Mouse (Mus musculus) skeletal muscle tissue, adult 2 months (tissue): ENCODE measurements around the gene Ints13.
"Not testable (repeated sequence)": the region's sequence is repeated elsewhere in the genome, so short reads cannot be mapped to it uniquely, and the experiment has no call there.

Experiments used
- DNase-seq: peaks from one replicate; pipeline ENCODE4 v3.0.0-alpha.2; 2012; ENCODE audit warnings: low read depth, low spot score

Gene Ints13

DNA sequence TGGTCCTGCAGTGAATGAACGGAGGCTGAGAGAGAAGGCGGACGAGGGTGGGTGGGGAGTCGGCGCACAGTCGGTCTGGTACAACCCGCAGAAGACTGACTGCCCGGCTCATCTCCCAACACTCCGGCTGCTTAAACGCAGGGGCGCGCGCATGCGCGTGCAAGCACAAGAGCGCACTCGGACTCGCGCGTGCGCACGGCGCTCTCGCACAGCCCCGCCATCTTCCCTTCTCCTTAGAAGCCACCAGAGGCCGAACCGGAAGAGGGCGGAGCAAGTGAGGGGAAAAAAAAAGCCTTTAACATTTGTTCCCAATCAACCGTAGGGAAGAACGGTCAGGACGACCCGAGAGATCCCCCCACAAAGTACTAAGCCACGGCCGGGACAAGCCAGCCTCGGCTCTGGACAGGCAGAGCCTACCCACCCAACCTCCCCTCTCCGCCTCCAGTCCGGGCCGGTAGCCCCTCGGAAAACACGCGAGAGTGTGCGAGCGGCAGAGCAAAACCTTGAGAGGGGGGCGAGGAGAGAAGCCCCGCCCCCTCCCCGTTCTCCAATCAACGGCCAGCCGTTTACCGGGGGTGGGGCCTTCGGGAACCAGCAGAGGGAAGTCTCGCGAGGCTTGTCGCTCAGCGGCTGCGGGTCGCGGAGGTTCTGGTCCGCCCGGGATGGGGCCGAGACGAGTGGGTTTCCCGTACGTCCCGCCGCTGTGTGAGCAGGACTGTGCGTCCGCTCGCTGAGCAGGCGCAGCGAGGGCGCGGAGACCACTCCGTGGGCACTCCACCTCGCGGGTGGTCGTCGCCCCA is at the start of gene Ints13:
TSS of gene Ints13 (minus strand) at position 526 of the 800 bp plus-strand sequence.
- DNase-seq = peak; percentile 99

- no peak for DNase-seq
These were observed 39.0 kb upstream of the Ints13 start for GRCm38 (mm10) chr6:146616670-146617069.

DNA sequence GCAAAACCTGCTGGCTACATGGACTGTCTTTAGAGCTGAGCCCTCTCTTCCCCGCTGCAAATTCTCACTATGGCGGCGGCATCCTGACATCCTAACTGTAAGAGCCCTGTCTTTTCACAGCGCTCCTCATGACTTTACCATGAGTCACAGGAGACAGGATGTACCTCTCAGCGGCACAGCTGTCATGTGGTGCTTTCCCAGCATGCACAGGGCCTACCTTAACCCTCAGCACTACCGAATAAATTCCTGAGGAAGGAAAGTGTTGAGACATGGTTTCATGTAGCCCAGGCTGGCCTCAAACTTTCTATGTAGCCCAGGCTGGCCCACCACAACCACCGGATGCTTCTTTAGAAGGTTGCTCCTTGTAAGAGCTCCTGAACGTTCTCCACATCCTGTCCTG is 38.3 kb upstream of the Ints13 start:
- no peak for DNase-seq

DNA sequence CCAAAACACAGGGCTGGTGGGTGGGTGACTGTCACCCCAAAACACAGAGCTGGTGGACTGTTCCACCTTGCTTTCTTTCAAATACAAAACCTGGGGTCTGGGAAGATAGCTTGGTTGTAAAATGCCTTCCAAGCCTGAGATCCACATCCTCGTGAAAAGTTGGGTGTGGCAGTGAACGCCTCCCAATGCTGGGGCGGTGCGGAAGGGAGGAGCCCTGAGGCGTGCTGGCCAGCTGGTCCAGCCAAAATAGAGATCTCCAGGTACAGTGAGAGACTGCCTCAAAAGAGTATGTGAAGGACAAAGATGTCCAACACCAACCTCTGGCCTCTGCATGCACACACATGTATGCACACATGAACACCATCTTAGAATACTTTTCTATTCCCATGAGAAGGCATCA is 36.9 kb upstream of the Ints13 start:
- no peak for DNase-seq

DNA sequence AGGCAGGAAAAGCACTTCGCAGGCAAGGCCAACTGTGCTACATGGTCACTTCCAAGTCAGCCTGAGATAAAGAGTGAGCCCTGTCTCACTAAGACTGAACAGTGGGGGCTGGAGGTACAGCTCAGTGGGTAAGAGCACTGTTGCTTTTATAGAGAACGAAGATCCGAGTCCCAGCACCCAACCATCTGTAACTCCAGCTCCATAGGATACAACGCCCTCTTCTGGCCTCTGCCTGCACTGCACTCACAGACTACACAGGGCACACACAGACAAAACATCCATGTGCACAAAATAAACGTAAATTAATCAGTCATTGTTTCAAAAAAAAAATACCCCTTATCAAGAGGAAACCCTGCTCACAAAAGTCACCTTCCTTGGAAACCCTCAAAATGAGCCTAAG is 36.3 kb upstream of the Ints13 start:
- DNase-seq = no peak

GRCm38 (mm10) chr6:146612736-146613135 is 35.1 kb upstream of the Ints13 start:
- DNase-seq = no peak

- DNase-seq = no peak
These were observed 34.3 kb upstream of the Ints13 start for GRCm38 (mm10) chr6:146611897-146612296.

DNA sequence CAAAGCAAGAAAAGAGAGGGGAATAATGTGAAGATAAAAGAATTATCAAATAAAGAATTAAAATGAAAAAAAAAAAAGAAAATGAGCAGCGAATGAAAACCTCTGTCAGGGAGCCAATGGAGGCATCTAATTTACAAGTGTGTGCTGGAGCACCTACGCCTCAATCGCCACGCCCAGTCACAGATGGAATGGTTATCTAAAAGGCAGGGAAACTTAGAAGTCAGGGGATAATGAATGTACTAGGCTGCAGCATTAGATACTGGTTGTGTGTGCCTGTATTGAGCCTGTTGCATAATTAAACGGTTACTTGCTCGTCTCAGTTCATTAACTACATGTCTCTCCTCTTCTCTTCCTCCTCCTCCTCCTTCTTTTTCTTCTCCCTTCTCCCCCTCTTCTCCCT is 33.8 kb upstream of the Ints13 start:
- DNase-seq = no peak

GRCm38 (mm10) chr6:146603651-146604050 is 26.0 kb upstream of the Ints13 start:
- no peak for DNase-seq

DNA sequence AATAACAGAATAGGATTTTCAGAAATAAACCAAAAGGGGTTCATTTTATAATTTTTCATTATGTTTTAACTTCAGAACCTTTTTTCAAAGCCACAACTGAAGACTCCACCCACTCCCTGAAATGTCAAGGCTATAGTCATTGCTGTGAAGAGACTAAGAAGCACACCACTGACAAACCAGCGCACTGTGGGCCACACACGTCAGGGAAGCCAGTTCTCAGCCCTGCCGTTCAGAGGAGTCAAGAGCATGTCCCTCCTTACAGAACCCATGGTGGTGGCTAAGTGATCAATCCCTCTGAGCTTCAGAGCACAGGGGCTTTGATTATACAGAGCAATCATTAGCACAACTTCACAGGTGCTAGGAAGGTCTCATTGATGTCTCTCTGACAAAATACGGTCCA is 25.0 kb upstream of the Ints13 start:
- no peak for DNase-seq

- no peak for DNase-seq
These were observed 7.5 kb upstream of the Ints13 start for GRCm38 (mm10) chr6:146585134-146585533.

DNA sequence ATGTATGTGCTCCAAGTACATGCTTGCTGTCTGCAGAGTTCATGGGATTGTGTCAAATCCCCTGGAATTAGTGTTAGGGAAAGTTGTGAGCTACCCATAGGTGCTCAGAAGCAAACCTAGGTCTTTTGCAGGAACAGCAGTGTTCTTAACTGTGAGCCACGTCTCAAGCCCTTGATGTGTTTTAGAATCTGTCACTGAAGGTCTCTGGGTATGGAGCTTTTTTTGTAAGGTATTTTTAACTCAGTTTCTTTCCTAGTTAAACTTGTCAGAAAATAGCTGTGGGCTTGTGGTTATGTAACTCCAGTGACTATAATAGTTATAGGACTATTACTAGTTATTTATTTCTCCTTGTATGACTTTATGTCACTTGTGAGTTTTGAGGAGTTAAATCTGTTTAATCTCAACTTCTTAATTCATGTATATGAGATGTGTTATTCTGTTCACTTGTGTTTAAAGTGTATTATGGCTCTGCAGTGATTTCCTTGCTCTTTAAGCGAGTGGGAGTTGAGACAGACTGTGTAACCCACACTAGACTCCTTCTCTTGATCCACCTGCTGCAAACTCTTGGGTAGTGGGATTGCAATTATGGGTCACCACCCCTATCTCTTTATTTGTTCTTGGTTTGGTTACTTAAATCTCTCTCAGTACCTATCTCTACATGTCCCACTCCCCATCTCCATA is 5.9 kb upstream of the Ints13 start:
- DNase-seq = no peak

GRCm38 (mm10) chr6:146580381-146580926 is 2.8 kb upstream of the Ints13 start:
- DNase-seq = no peak

DNA sequence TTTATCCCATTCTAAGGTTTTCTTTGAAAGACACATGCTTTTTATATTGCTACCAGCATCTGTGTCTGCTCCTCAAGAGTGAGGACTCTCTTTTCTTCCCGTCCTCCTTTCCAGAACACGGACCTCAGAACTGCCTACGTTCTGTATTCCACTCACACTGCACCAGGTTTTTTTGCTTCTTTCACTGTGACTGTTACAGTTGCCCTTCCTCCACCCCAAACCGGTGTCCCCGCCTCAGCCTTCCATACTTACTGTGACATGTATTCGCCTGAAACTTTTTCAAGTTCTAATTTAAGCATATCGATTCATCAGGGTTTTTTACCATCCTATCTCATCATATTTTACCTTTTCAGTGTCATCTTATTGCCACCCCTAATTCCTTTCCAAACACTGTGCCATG is 951 bp upstream of the Ints13 start:
- DNase-seq = no peak

DNA sequence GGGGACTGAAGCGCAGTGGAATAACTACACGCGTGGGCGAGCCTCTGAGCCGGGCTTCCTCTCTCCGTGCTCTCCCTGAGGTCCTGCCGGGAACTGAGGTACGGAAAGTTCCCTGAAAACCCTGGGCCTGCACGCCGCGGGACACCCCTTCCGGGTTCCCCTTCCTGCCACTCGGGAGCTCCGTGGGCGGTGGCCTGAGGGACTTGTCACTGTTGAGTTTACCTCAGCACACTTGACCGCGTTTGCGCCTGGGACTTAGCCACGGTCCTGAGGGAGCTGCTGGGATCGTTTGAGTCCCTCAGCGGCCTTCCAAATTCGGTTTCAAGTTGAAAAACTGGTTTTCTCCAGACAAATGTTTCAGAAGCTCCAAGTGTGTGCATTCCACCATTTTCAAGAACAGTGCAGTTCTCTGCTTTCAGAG is 486 bp upstream of the Ints13 start:
- DNase-seq = peak; percentile 52

GRCm38 (mm10) chr6:146576903-146577302 is 732 bp downstream of the Ints13 start, which contains the start of gene Fgfr1op2:
TSS of gene Fgfr1op2 (plus strand) at chr6:146577203.
- DNase-seq = no peak

DNA sequence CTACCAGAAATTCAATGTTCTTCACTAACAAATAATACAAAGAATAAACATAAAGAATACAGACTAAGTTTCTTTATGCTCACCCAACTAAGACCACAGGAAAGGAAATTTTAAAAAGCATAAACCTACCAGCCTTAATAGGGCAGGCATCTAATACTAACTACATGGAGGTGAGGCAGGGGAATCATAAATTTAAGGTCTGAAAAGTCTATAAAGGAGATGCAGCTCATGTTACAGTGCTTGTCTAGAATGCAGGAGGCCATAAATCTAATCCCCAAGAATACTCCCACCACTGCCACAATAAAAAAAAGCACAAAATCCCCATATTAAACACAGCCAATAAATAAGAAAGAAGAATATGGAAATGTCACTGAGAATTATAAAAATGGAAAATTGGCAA is 5.6 kb downstream of the Ints13 start:
- no peak for DNase-seq

DNA sequence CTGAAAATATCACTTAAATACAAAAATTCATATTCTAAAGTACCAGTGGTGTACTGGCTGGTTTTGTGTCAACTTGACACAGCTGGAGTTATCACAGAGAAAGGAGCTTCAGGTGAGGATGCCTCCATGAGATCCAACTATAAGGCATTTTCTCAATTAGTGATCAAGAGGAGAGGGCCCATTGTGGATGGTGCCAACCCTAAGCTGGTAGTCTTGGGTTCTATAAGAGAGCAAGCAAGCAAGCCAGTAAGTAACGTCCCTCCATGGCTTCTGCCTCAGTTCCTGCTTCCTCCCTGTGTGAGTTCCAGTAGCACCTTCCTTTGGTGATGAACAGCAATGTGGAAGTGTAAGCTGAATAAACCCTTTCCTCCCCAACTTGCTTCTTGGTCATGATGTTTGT is 15.2 kb downstream of the Ints13 start:
- DNase-seq = not testable (repeated sequence)

DNA sequence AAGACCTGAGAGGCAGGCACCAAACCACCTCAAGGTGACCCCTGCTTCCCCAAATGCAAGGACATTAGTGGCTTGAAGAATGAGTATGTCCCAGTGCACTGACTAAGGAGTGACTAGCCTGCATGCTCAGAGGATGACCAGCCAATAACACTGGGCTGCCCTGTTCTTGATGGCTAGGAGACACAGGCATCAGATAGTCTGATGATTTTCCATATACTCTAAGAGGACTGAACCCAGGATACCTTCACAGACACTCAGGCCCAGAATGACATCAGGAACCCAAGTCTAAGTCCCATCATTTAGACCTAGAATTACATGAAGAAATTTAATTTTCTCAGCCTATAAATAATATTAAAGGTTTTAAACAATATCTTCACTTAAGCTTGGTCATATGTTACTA is 26.3 kb downstream of the Ints13 start:
- DNase-seq = no peak

- DNase-seq = no peak
These were observed 27.2 kb downstream of the Ints13 start for GRCm38 (mm10) chr6:146550421-146550820.

GRCm38 (mm10) chr6:146545289-146545865 is 32.3 kb downstream of the Ints13 start:
- DNase-seq = no peak

- DNase-seq = no peak
These were observed 33.0 kb downstream of the Ints13 start for GRCm38 (mm10) chr6:146544622-146545021.
